Mouse (Mus musculus) G1E-ER4 (cell line): ENCODE results near the gene Gatad1. TPM values are rescaled to one million over a fixed set of nuclear protein-coding genes. Genes with fewer than 3 reads are reported as not detected.

ENCODE experiments used
- GATA1 ChIP-seq: IDR thresholded peaks from one replicate; pipeline ENCODE4 v1.8.0; 2012; ENCODE audit warnings: low read length, inconsistent platforms
- polyA plus RNA-seq: library from polyadenylated mRNA; stranded (reverse); fragments of >175 nt; gene quantifications from 2 replicates; pipeline ENCODE4 v1.2.3, GENCODE M21; 2012

Gatad1 gene
- polyA plus RNA-seq, result 63.4 and 81.5 TPM in 2 replicates

- TF ChIP-seq GATA1, result no peak
These were observed at the start of gene Gatad1 for GRCm38 (mm10) chr5:3657085-3657484. Gene Gatad1, minus strand, starts transcription at chr5:3657185.

- TF ChIP-seq GATA1, result no peak
These were observed 45.2 kb upstream of the Gatad1 start for GRCm38 (mm10) chr5:3702180-3702579.

- TF ChIP-seq GATA1, result no peak
These were observed 43.0 kb upstream of the Gatad1 start for GRCm38 (mm10) chr5:3700025-3700424.

- TF ChIP-seq GATA1, result no peak
These were observed 39.0 kb upstream of the Gatad1 start for GRCm38 (mm10) chr5:3696031-3696430.

- no peak for TF ChIP-seq GATA1
These were observed 38.2 kb upstream of the Gatad1 start for GRCm38 (mm10) chr5:3695191-3695590.

- TF ChIP-seq GATA1, result no peak
These were observed 36.0 kb upstream of the Gatad1 start for GRCm38 (mm10) chr5:3692956-3693355.

GRCm38 (mm10) chr5:3691283-3691682 lies 34.3 kb upstream of the Gatad1 start:
- no peak for TF ChIP-seq GATA1

- no peak for TF ChIP-seq GATA1
These were observed 31.3 kb upstream of the Gatad1 start for GRCm38 (mm10) chr5:3688298-3688697.

GRCm38 (mm10) chr5:3669938-3670554 lies 13.1 kb upstream of the Gatad1 start:
- no peak for TF ChIP-seq GATA1

GRCm38 (mm10) chr5:3666585-3666984 lies 9.6 kb upstream of the Gatad1 start:
- TF ChIP-seq GATA1, result no peak

GRCm38 (mm10) chr5:3665225-3665624 lies 8.2 kb upstream of the Gatad1 start:
- no peak for TF ChIP-seq GATA1

- TF ChIP-seq GATA1, result no peak
These were observed 3.2 kb downstream of the Gatad1 start for GRCm38 (mm10) chr5:3653801-3654200.

- no peak for TF ChIP-seq GATA1
These were observed 5.4 kb downstream of the Gatad1 start for GRCm38 (mm10) chr5:3651621-3652020.

- TF ChIP-seq GATA1, result no peak
These were observed 6.1 kb downstream of the Gatad1 start, which contains the start of gene Tmbim7 for GRCm38 (mm10) chr5:3650881-3651280. Gene Tmbim7, plus strand, starts transcription at chr5:3651181.

- no peak for TF ChIP-seq GATA1
These were observed 8.2 kb downstream of the Gatad1 start for GRCm38 (mm10) chr5:3648849-3649210.

GRCm38 (mm10) chr5:3648206-3648848 lies 8.7 kb downstream of the Gatad1 start:
- TF ChIP-seq GATA1, result no peak

GRCm38 (mm10) chr5:3647708-3648121 lies 9.3 kb downstream of the Gatad1 start:
- TF ChIP-seq GATA1, result no peak
